Mouse (Mus musculus) right cerebral cortex, postnatal 10 days (tissue): ENCODE measurements around the gene Wdr25.
A peak's percentile ranks its signal among the peaks of the same experiment; 100 is the strongest.

Experiments
- DNase-seq, 2 experiments: peaks; one replicate each; pipeline ENCODE4 v3.0.0; 2021; ENCODE audit warnings: low spot score in 2 of 2

Wdr25 gene

DNA sequence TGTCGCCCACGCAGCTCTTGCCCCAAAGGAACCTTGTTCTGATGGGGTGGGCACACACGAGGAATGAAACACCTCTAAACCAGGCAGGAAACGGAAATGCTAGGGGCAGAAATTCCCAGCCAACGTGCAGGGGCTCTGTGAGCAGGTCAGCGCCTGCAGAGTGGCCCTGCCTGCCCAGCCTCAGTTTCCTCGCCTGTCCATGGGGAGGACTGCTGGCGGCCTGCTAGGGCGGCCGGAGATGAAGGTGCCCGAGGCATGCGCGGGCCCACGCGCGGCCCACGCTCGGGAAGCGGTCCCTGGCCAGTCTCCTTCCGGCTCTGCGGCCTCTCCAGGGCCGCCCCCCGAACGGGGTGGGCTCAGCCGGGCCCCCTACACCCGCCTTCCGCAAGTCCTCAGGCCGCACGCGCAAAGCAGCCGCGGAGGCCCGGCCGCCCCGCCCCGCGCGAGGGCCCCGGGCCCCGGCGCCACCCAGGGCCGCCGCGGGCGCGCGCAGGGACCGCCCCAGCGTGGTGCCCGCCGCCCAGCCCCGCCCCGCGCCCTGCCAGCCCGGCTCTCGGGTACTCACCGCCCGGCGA is 174.2 kb downstream of the Wdr25 start:
- DNase-seq: peak; percentile 69 to 72

DNA sequence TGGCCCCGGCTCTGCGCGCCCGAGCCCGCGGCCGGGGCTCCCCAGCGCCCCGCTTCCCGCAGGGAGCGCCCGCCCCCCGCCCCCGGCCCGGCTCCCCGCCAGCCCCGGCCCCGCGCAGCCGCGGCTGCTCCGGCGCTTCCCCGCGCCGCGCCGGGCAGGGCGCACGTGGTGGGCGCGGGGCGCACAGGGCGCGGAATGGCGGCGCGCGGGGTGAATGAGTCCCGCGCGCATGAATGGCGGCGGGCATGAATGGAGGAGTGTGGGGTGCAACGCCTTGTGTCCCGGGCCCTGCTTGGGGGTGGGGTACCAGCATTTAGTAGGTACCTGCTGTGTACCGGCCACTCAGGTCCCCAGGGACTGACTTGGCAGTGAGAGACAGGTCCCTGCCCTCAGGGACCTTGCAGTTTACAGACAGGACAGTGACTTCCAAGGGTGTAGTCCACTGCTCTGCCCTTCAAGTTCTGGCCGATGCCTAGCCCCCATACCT is 174.8 kb downstream of the Wdr25 start, which contains the start of gene Begain:
TSS of gene Begain (minus strand) at position 51 of the 487 bp plus-strand sequence.
- peak in 1 of 2 experiments; percentile 34 for DNase-seq

DNA sequence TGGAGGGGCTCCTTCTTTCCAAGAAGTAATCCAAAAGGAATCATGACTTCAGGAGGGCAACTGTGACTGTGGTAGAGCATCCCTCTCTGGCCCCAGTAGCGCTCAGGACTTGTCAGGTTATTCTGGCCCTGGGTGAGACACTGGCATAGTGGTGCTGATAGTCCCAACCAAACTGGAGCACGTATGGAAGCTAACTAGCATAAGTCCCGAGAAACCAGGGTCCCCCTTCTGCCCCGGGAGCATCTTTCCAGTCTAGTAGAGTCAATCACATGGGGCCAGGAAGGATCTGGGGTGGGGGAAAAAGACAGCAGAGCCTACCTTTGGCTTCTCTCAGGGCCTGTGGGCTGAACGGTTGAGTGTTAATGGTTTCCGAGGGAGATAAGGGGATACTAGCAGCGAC is 175.3 kb downstream of the Wdr25 start:
- no peak for DNase-seq

DNA sequence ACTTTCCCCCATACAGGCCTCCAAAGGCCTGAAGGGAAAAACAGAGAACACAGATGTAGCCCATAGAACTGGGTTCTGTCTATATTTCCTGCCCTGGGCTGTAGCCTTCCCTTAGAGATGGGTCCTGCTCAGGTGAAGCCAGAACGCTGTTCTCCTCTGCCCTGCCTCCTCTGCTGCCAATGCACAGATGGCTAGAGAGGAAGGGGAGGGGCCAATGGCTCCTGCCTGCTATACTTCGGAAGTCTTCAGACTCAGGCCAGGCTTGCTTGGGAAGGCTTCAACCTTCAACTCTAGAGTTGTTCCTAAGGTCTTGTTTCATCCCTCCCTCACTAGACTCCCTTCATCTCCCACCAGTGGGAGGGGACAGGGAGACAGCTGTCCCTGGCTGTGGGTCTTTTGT is 176.3 kb downstream of the Wdr25 start:
- DNase-seq: no peak

DNA sequence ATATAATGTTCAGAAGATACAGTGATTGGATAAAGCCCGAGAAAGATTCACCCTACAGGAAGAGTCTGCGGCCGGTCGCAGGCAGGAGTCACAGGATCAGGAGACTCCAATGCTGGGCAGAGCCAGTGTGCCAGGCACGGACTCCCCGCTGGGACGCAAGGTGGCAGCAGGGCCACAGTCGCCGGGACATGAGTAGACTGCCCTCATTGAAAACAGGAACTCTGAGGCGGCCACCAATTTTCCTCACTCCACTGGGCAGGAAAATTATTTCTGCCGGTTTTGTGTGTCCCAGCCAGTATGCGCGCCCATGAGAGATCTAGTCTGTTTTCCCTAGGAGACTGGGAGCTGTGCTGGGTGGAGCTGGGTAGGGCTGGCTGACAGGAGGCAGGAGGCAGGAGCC is 177.8 kb downstream of the Wdr25 start:
- no peak for DNase-seq

DNA sequence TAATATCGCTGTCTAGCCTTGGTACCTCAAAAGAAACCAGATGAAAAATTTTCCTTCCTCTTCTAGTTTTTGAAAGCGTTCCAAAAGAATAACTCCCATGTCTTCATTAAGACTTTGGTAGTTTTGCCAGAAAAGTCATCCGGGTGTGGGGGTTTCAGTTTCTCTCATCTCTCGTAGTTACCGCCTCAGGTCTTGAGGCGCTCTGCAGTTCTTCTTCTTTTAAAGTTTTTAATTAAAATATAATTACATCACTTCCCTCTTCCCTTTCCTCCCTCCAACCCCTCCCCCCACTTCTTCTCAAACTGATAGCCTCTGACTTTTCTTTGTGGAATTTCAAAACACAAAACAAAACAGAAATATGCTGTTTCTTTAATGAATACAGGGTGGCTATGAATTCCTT is 180.7 kb downstream of the Wdr25 start:
- no peak for DNase-seq

DNA sequence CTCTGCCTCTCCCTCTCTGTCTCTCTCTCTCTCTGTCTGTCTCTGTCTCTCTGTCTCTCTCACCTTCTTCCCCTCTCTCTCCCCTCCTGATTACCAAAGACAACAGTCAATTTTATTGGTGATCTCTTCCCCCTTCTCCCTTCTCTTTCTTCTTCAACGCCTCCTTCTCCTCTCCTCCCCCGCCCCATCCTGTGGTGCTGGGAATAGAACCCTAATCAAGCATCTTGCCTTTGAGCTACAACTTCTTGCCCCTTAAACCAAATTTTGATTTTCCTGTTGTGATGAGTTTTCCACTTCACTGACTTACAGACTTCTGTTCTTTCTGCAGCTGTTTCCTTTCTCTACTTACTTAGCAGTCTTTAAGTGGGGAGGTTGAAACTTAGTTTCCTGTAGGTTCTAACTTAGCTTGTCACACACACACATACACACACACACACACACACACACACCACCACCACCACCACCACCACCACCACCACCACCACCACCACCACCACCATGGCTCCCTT is 181.4 kb downstream of the Wdr25 start:
- no peak for DNase-seq

DNA sequence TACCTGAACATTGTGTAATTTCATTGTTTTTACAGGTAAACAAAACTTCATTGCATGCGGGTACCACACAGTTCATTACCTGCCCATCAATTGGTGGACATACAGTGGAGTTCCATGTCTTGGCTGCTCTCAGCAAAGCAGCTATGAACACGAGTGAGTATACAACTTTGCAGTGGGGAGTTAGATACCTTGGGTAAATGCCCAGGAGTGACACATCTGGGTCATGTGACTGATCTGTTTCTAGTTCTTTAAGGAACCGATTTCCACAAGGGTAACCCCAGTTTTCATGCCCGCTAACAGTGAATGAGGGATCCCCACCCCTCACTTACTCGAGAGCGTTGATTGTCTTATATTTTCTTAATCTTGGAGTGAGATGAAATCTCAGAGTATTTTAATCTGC is 183.6 kb downstream of the Wdr25 start:
- no peak for DNase-seq
